Comparison of ENCODE assay signal across 28 mouse cellular contexts in the genomic region with DNA sequence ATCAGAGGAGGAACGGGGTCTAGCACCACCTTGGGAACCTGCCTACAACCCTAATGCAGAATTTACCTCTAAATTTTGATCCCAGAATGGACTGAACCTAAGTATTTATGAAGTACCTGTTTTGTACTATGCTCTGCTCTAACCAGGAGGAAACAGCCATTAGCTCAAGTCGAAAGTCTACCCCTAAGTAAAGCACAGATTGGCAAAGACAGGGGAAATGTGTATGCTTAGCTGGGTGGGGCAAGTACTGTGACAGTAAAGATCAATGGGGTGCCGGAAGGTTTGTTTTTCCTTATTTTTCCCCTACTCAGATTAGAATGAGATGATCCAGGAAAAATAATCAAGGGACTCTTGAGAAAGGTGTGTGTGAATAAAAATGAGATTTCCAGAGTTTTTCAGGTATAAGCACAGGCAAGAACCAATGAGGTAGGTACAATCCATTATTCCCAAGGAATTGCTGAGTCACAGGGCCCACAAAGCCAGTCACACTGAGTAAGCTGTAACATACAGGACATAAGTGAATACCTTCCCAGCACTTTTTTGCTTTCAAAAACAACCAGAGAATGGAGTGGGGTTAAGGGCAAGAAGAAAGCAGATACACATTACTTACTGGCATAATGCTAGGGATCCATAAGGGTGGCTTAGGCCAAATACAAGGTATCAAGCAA.
DNase-seq lines count a peak whose midpoint lies in the region; ATAC-seq and TF ChIP-seq lines count a peak whose summit lies in the region.
"Had no signal": no experiment of that assay in that cellular context is flagged by ENCODE, and none has a peak within 500 bp of the region (broad histone marks: within the 10 kb centered on the region; RNA-seq: fewer than 3 reads in every experiment).

No protein-coding gene starts in this region.

- H3K4me1 ChIP-seq in ES-E14 (ENCODE audit: control insufficient read depth in 2 of 2, insufficient read depth in 2 of 2, low read length in 2 of 2, poor library complexity in 1 of 2): no peaks in the 10 kb centered on the region; a peak in 1 of 4 replicates
- H3K4me1 ChIP-seq in intestine, embryonic 14.5 days (replicated peaks; ENCODE audit: control insufficient read depth, insufficient read depth, low read length): no peaks in the 10 kb centered on the region
- no peaks in the 10 kb centered on the region for H3K4me1 ChIP-seq in intestine, postnatal 0 days (replicated peaks; ENCODE audit: control insufficient read depth, insufficient read depth, low read length)
- no peaks in the 10 kb centered on the region for H3K4me1 ChIP-seq in stomach, embryonic 15.5 days
- H3K4me1 ChIP-seq: heart, embryonic 15.5 days had no signal

- H3K9ac ChIP-seq in ES-E14 (ENCODE audit: insufficient read depth, low read depth, low read length, poor library complexity, severe bottlenecking): no peak overlapping the region
- H3K9ac ChIP-seq in intestine, embryonic 14.5 days (ENCODE audit: low read length): no peak overlapping the region
- H3K9ac ChIP-seq in intestine, postnatal 0 days (ENCODE audit: low read depth, low read length): no peak overlapping the region
- no peak overlapping the region for H3K9ac ChIP-seq in stomach, embryonic 15.5 days
- H3K9ac ChIP-seq: forebrain, embryonic 13.5 days; heart, embryonic 12.5 days; heart, embryonic 15.5 days; hindbrain, embryonic 14.5 days had no signal

- 73% methylated on average over 3 of the region's 3 CpGs for WGBS in intestine, embryonic 14.5 days
- WGBS in intestine, postnatal 0 days: 54% methylated on average over 3 of the region's 3 CpGs
- WGBS in stomach, embryonic 15.5 days: 66% methylated on average over 3 of the region's 3 CpGs

- no peaks in the 10 kb centered on the region for H3K36me3 ChIP-seq in ES-E14 (ENCODE audit: control insufficient read depth, insufficient read depth, low read length, poor library complexity, severe bottlenecking)
- no peaks in the 10 kb centered on the region for H3K36me3 ChIP-seq in intestine, embryonic 14.5 days (ENCODE audit: control insufficient read depth, insufficient read depth, low read length)
- H3K36me3 ChIP-seq in intestine, postnatal 0 days (ENCODE audit: control insufficient read depth, insufficient read depth): no peaks in the 10 kb centered on the region
- H3K36me3 ChIP-seq in stomach, embryonic 15.5 days: no peaks in the 10 kb centered on the region
- H3K36me3 ChIP-seq: forebrain, embryonic 10.5 days; heart, embryonic 12.5 days; heart, embryonic 15.5 days had no signal

- no peak for DNase-seq in ES-E14 (ENCODE audit: low read depth, low spot score)
- no peak for DNase-seq in intestine, embryonic 14.5 days (ENCODE audit: low spot score)
- no peak for DNase-seq in kidney, adult 9 months
- DNase-seq in left cerebral cortex, adult 2 months (ENCODE audit: extremely low spot score in 1 of 2, low spot score in 2 of 2): no peak
- no peak for DNase-seq in gastrocnemius, postnatal 4 days (ENCODE audit: low spot score in 2 of 2)
- DNase-seq in gastrocnemius, adult 2 months: no peak
- DNase-seq: adrenal gland, adult 8-10 months; adrenal gland, postnatal 25 days; B cell, adult 2 months; cerebellum, adult 11-12 months; cerebellum, adult 8-10 months; cerebellum, postnatal 14 days; gastrocnemius, postnatal 36 days; heart, adult 18-20 months; heart, postnatal 10 days; heart, postnatal 4 days had no signal

- peak; percentile 72; the same call in 1 of the 2 replicates for ATAC-seq in intestine, embryonic 14.5 days (replicated peaks; ENCODE audit: low FRiP score, low TSS enrichment, low read depth)
- peak; percentile 95 for ATAC-seq in intestine, postnatal 0 days
- peak; percentile 76 for ATAC-seq in stomach, embryonic 15.5 days (ENCODE audit: insufficient read depth, low FRiP score, low read depth)
- ATAC-seq: activated CD4-positive, CD25-positive, alpha-beta regulatory T cell, adult 4 months; forebrain, embryonic 13.5 days; forebrain, embryonic 16.5 days; hindbrain, postnatal 0 days; inflammation-experienced regulatory T-cells, adult 6 months had no signal

- intact Hi-C loops in left cerebral cortex, adult 2 months (cut with DNase I): no loop called here
- intact Hi-C loops in gastrocnemius, adult 2 months (cut with DNase I): no loop called here

- no peak overlapping the region for H3K4me2 ChIP-seq in intestine, embryonic 14.5 days (ENCODE audit: low read length)
- no peak overlapping the region for H3K4me2 ChIP-seq in intestine, postnatal 0 days (replicated peaks; ENCODE audit: low read depth)
- H3K4me2 ChIP-seq in stomach, embryonic 15.5 days: no peak overlapping the region
- H3K4me2 ChIP-seq: forebrain, embryonic 13.5 days; heart, embryonic 12.5 days; heart, embryonic 15.5 days; hindbrain, embryonic 14.5 days had no signal

- H3K4me3 ChIP-seq in ES-E14 (ENCODE audit: insufficient read depth in 1 of 2, low read depth in 1 of 2, low read length in 2 of 2, poor library complexity in 1 of 2, severe bottlenecking in 1 of 2): no peak overlapping the region
- H3K4me3 ChIP-seq in intestine, embryonic 14.5 days (ENCODE audit: low read depth, low read length): no peak overlapping the region
- no peak overlapping the region for H3K4me3 ChIP-seq in intestine, postnatal 0 days (ENCODE audit: low read depth, low read length)
- H3K4me3 ChIP-seq in stomach, embryonic 15.5 days (replicated peaks): no peak overlapping the region
- no peak overlapping the region for H3K4me3 ChIP-seq in left cerebral cortex, adult 2 months
- no peak overlapping the region for H3K4me3 ChIP-seq in gastrocnemius, adult 2 months
- H3K4me3 ChIP-seq: forebrain, embryonic 10.5 days; forebrain, embryonic 13.5 days; heart, embryonic 12.5 days; heart, embryonic 15.5 days had no signal

- no peaks in the 10 kb centered on the region for H3K27me3 ChIP-seq in intestine, embryonic 14.5 days (replicated peaks; ENCODE audit: control insufficient read depth, insufficient read depth, low read length)
- H3K27me3 ChIP-seq in intestine, postnatal 0 days (replicated peaks; ENCODE audit: control insufficient read depth, insufficient read depth, low read length): no peaks in the 10 kb centered on the region
- H3K27me3 ChIP-seq in stomach, embryonic 15.5 days (replicated peaks): no peaks in the 10 kb centered on the region
- H3K27me3 ChIP-seq: CH12.LX; forebrain, embryonic 13.5 days; heart, embryonic 15.5 days had no signal

- in situ Hi-C loops in ES-E14 (cut with MboI; ENCODE audit: low sequenced_read_pairs in 2 of 2, unreplicated experiment in 2 of 2): no loop called here

- H3K27ac ChIP-seq in ES-E14 (ENCODE audit: insufficient read depth, low read depth, low read length, poor library complexity, severe bottlenecking): no peak overlapping the region
- no peak overlapping the region for H3K27ac ChIP-seq in intestine, embryonic 14.5 days (ENCODE audit: low read depth)
- no peak overlapping the region for H3K27ac ChIP-seq in intestine, postnatal 0 days (ENCODE audit: low read depth, low read length)
- H3K27ac ChIP-seq in stomach, embryonic 15.5 days: no peak overlapping the region
- H3K27ac ChIP-seq in left cerebral cortex, adult 2 months: no peak overlapping the region
- H3K27ac ChIP-seq in gastrocnemius, adult 2 months: no peak overlapping the region
- H3K27ac ChIP-seq: forebrain, embryonic 13.5 days; heart, embryonic 15.5 days; hindbrain, embryonic 14.5 days; hindbrain, postnatal 0 days had no signal

- no peaks in the 10 kb centered on the region for H3K9me3 ChIP-seq in ES-E14 (ENCODE audit: control insufficient read depth, insufficient read depth, low read depth, low read length)
- no peaks in the 10 kb centered on the region for H3K9me3 ChIP-seq in intestine, embryonic 14.5 days (ENCODE audit: control insufficient read depth, low read length)
- H3K9me3 ChIP-seq in intestine, postnatal 0 days (ENCODE audit: control insufficient read depth): no peaks in the 10 kb centered on the region
- H3K9me3 ChIP-seq in stomach, embryonic 15.5 days: no peaks in the 10 kb centered on the region
- H3K9me3 ChIP-seq: forebrain, embryonic 10.5 days; forebrain, embryonic 13.5 days; heart, embryonic 12.5 days; heart, embryonic 15.5 days had no signal

- no peak for TF ChIP-seq CTCF in intestine, postnatal 0 days (IDR thresholded peaks at IDR 0.05; ENCODE audit: low read depth)
- TF ChIP-seq CTCF in left cerebral cortex, adult 2 months (IDR thresholded peaks at IDR 0.05): no peak
- no peak for TF ChIP-seq CTCF in gastrocnemius, adult 2 months (IDR thresholded peaks at IDR 0.05)

TF ChIP-seq in ES-E14, 5 proteins besides CTCF, POLR2A, EP300 and RAD21:
- TF ChIP-seq ZC3H11A (IDR thresholded peaks at IDR 0.05; ENCODE audit: borderline replicate concordance, low read depth, low read length) (no peak), CHD2 (IDR thresholded peaks at IDR 0.05; ENCODE audit: low read depth, low read length) (no peak), MAFK (IDR thresholded peaks at IDR 0.05; ENCODE audit: insufficient read depth, low read depth, low read length) (0 out of 2 replicates have a peak, but pooled peaks have one; percentile 45), HCFC1 (IDR thresholded peaks at IDR 0.05; ENCODE audit: borderline replicate concordance, insufficient read depth, low read length) (no peak), ZNF384 (IDR thresholded peaks at IDR 0.05; ENCODE audit: low read depth, low read length) (no peak)
